Mouse (Mus musculus): Measurements from ENCODE around the gene Eps8l1. TPM values are rescaled to one million over a fixed set of nuclear protein-coding genes. Genes with fewer than 3 reads are reported as not detected.

Gene Eps8l1
- total RNA-seq, 2 experiments from 2014 or later: 1.6 to 2.7 TPM

DNA sequence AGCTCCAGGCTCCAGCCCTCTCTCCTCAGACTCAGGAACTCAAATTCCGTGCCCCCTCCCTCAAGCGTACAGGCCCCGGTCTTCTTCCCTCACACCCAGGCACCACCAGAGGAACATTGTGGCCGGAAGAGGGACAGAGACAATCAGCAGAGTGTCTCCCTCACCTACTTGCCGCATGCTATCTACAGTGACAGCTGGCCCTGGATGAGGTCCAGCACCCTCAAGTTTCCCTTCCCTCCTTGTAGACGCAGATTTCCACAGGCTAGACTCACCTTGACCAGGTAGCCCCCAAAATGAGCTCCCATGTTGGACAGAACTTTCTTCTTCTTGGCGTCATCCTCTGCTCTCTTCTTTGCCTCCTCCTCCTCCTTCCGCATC is 48.3 kb downstream of the Eps8l1 start:
- no peak for DNase-seq

DNA sequence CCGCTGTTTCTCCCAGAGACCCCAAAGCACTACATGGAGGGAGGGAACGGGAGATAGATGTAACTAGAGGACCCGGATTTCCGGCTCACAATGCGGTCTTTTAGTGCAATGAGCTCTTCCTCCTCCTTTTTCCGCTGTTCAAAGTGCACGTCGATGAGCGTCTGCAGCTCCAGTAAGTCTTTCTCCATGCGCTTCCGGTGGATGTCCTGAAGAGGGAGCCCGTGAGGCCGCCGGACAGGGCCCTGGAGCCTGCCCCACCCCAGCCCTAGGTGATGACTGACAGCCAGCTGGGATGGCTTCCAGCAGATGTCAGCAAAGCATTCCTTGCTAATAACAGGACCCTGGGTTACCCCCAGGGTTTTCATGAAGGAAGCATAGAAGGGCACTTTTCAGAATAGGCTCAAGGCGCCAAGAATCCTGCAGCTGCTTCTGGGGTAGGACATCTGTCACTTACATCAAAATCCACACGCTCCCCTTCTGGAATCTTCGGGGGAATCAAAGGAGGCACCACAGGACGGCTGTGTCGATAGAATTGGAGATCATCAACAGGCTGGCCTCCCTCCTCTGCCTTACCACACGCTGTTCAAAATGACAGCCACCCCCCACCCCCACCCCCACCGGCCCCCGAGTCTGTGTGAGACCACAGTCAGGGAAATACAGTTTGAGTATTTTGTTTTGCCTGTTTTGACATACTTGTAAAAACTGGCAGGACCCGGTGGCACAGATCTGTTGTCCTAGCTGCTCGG is 49.6 kb downstream of the Eps8l1 start:
- peak; percentile 94 for DNase-seq

DNA sequence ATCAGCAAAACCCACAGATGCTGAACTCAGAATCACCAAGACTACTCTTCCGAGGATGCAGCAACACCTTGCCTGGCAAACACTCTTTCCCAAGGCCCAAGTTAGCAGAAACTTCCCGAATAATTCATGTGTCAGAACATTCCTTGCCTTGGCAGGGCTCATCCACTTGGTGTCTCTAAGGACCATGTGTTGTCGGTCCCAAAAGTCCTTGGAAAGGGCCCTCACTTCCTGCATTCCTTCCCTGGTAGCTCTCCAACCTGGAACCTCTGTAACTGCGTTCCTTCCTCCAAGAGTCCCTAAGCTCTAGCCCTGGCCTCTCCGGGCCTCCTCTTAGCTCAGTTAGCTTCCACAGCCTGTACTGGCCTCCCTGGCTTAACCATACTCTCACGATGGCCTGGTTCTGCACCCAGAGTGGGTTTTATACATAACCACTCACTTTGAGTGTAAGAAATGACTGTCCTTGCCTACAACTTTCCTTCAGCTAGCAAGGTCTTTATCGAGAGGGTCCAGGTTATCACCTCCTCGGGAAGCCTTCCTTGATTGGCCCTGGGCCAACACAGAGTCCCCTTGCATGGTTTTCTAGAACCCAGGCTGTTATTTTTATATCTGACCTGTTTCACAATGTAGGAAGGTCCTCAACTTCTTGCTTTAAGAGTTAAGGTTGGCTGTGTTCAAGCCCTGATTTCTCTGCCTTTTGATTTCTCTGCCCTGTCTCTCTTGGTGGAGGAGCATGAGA is 51.2 kb downstream of the Eps8l1 start:
- DNase-seq: no peak

DNA sequence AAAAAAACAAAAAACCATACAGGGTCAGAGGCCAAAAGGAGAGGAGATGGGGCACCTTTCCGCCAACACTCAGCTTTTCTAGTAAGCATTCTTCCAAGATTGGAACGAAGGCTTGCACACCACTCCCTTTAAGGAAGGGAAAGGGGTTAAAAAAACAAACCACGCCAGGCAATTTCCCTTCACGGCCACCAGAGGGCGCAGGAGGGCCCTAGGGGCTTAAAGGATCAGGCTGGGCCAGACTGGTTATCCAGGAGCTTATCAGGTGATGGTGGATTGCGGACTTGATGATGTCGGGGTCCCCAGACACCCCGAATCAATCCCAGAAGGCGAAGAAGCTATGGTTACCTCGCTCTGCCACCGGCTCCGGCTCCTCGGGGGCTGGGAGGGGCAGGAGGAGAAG is 52.8 kb downstream of the Eps8l1 start:
- DNase-seq: peak; percentile 67

DNA sequence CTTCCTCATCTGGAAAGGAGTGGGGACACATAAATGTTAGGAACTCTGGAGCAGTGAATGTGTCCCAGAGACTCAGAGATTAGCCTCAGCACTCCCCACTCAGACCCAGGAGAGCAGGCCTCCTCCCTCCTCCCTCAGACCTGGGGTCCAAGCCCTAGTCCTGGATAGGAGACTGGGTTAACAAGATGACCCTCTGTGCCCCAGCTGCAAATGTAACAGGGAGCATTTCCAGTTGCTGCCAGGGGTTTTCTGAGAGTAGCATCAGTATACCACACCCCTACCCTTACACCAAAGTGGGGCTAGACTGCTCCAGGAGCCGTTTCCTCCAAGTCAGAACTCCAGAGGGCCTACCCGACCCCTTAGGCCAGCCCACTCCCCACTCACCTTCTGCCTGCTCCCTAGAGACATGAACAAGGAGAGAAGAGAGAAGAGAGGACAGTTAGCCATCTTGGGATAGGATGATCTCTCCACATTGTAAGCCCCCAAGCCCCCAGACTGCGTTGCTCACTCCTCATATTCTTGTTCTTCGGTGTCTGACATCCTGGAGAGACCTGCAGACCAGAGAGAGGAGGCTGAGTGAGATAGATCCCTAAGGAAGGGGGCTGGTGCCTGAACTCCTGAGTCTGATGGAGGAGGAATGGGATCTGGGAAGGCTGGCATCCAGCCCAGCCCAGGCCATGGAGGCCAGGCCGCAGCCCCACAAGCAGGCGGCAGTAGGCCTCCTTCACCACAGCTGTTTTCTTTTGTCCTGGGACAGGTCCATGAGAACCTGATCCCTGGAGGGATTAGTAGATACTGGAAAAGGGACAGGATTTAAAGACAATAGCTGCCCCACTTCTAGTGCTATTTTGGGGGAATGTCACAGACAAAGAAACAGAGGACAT is 53.6 kb downstream of the Eps8l1 start:
- peak; percentile 71 for DNase-seq

DNA sequence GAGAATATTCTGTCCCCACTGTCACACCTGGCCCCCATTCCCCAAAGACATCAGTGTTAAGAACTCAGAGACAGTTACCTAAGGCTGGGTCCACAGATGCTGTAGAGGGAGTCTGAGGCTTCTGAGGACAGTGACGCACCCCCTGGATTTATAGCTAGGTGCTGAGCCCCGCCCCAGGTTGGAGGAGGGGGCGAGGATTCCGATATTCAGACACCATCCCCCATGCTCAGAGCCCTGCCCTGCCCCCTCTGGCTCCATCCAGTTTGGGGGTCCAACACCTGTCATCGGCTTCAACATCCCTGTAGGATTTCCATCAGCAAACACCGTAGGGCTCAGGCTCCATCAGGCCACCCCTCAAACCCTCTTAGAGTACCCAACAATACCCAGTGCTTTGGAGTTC is 55.4 kb downstream of the Eps8l1 start:
- DNase-seq: peak; percentile 47

DNA sequence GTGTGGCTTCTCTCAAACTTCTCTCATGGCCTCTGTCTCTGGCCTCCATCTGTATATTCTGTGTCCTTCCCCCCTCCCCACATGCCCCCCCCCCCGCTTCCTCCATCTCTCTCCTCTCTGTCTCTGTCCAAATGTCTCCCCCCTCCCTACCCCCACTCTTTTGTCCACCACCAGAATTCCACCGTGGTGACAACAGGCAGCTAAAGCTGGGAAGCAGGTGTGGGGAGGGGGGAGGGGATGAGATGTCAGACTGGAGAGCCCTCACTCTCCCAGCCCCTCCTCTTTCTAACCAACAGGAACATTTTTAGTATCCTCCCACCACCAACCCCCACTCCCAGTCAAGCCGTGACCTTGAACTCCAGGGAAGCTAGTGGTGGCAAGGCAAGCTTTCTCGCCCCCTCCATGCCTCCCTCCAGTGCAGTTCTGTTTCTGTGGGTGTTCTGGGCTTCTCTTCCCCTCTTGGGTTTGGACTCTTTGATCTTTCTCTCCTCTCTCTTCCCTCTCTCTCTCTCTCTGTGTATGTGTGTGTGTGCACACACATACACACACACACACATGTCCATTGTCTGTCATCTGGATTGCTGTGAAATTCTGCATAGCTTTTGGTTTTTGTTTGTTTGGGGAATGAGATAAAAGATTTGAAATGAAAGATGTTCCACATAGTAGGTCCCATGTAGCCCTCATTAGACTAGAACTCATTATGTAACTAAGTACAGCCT is 56.0 kb downstream of the Eps8l1 start, which contains the start of gene Tnnt1:
TSS of gene Tnnt1 (minus strand) at position 51 of the 719 bp plus-strand sequence.
- DNase-seq: peak; percentile 76

DNA sequence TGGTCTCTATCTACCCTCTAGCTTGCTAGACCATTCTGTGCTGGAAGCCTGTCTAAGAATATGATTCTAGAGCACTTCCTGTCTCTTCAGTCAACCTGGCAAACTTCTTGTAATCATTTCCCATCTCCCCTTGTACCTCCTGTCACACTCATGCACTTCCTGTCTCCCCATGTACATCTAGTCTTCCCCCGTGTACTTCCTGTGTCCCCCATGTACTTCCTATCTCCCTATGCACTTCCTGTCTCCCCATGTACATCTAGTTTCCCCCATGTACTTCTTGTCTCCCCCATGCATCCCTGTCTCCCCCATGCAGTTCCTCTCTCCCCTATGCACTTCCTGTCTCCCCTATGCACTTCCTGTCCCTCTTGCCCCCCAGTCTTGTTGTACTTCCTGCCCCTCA is 58.0 kb downstream of the Eps8l1 start:
- DNase-seq: no peak

DNA sequence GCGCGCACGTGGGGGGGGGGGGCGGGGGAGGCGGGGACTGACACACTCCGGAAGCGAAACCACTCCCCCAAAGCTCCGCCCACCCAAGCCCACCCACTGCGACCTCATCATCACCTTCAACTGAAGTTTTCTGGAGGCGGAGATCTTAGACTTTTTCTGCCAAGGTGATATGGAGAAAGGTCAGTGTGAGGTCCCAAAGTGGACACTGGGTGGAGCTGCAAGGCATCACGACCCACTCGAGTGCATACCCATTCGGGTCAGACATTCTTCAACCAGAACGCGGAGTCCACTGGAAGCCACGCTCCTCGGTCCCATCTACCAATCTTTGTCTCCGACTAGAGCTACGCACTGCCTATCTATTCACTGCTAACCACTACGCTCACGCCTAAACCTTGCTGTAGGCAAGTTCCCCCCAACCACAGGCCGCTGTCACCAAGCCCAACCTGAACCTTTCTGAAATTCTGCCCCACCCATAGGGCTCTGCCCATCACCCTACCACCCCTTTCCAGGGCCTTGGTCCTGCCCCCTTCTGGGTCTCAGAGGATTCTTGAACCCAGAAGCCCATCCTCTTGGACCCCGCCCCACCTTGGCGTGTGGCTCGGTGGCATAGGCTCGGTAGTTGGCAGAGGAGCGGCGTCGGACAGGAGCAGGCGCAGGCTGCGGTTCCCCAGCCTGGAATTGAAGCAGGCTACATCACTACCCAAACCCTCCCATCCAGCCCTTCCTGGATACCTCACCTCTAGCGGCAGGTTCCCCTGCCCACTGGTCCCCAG is 60.9 kb downstream of the Eps8l1 start:
- peak; percentile 70 for DNase-seq

DNA sequence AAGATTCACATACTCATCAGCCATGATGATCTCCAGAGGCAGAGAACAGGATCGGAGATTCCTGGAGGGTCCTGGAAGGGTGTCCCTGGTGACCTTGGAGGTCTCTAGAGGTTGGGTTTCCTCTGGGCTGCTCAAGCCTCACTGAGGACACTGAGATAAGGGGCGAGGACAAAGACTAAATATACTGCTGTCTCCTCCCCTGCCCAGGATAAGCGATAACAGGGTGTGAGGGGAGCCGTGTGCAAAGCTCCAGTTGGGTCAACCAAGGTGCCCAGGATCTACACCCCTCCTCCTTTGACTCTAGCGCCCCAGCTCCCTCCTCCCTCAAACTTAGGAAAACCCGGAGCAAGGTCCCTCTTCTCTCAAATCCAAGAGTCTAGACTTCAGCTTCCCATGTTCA is 61.8 kb downstream of the Eps8l1 start:
- DNase-seq: peak; percentile 71

DNA sequence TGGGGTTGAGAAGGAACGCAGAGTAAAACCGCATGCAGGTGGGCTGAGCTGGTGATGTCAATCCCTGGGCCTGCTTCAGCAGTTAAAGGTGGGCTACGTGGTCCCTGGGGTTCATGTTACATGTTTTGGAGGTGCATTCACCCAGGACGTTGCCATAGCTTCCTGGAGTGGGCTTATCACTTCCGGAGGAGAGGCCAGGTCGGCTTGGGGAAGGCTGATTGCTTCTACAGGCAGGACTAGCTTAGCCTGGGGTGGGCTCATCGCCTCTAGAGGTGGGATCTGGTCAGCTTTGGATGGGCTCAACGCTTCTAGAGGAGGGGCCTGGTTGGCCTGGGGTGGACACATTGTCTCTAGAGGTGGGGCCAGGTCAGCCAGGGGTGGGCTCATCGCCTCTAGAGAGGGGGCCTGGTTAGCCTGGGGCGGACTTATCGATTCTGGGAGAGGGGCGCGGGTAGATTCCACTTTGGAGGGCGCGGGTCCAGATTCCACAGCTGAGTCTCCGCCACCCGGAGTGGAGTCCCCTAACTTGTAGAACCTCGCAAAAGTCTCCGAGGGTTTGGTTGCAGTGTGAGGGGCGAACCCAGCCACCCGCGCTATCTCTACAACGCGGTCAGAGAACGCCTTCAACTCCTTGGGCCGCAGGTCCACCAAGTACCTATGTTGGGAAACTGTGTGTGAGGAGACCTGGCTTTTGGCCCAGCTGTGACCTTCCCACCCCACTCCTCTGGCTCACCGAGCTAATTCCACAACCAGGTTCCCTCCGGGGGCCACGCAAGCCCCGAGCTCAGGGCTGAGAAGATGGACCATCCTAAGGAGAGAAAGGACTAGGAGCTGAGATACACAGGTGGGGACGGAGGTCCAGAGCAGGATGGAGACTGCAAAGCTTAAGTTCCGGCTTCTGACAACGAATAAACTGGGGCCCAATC is 63.0 kb downstream of the Eps8l1 start:
- peak; percentile 42 for DNase-seq

DNA sequence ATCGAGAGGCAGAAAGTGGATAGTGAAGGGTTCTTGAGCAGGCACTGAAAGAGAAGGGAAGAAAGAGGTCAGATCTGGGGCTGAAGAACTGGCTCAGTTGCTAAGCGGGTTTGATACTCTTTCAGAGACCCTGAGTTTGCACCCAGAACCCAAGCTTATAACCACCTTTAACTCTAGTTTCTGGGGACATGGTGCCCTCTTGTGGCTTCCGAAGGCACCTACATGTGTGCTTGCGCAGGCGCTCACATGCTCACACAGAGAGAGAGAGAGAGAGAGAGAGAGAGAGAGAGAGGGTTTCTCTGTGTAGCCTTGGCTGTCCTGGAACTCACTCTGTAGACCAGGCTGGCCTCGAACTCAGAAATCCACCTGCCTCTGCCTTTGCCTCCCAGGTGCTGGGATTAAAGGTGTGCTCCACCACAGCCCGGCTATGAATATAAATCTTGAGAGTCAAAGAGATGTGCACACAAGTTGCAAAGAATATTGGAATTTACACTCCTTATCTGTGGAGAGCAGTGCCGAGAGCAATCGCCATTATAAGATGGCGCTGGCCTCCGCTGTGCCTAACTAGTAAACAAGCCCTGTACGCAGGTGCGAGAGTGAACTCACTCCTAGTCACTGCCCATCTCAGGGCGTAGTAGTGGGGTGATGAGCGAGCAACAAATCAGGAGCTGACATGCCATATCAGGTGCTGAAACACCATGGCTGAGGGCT is 63.9 kb downstream of the Eps8l1 start, which contains the start of gene Tnni3:
TSS of gene Tnni3 (minus strand) at position 18 of the 711 bp plus-strand sequence.
- DNase-seq: peak; percentile 79

DNA sequence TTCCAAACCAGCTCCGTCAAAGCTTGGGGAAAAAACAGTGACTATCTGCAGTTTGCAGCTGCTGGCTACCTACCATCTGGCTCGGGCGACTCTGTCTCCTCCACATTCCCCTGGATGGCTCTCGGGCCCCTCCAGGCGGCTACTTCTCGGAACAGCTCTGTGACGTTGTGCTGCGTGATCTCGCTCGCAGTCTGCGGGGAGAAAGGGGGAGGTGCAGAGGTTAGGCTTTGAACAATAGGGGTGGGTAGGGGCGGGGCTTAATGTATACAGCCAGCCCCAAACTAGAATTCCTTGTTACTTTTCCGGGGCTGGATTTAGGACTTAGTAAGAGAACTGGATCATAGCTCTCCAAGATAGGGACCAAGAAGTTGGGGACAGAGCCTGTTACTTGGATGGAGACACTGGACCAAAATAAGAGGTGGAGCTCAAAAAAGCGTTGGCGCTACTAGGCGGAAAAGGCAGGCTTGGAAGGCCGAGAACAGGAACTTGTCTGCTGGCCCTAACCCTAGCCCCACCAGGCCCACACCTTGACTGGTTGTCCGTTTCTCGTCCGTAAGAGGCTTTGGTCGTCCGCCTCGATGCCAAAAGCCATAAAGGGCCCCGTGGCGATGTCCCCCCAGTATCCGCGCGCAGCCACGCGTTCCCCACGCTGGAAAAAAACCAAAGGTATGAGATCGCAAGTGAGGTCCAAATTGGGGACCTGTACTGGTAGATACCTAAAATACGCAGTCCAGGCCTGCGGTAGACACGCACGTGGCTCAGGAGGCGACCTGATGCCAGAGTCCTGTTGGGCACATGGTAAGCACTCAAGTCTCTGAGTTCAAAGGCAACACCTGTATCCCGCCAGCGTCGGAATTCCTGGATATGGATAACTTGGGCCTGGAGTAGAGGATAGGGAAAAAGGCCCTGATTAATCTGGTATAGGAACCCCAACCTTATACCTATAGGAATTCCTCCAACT is 66.1 kb downstream of the Eps8l1 start:
- DNase-seq: peak; percentile 90

DNA sequence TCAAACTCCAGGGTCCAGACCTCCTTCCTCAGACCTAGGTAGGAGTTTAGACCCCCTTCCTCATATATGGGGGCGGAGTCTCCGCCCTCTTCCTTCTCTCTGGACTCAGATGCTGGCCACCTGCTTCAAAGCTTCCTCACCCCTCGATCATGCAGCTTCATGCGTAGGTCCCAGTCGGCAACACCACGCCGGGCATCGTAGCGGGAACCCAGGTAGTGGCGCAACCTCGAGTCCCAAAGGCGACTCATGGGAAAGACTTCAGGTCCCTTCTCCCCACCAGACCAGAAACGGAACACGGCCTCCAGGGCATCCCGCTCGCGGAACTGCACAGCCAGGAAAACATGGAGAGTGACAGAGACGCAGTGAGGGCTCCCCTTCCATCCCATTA is 66.8 kb downstream of the Eps8l1 start:
- DNase-seq: no peak
